Mouse (Mus musculus): ENCODE results near the gene Midn.
A peak's percentile ranks its signal among the peaks of the same experiment; 100 is the strongest.

Gene Midn

GRCm38 (mm10) chr10:80189999-80190398 is 41.9 kb downstream of the Midn start:
- DNase-seq (ENCODE audit: extremely low spot score, low read depth, low spot score): no peak

- no peak for DNase-seq (ENCODE audit: extremely low spot score, low read depth, low spot score)
Observed at GRCm38 (mm10) chr10:80190491-80191051, 42.5 kb downstream of the Midn start.

DNA sequence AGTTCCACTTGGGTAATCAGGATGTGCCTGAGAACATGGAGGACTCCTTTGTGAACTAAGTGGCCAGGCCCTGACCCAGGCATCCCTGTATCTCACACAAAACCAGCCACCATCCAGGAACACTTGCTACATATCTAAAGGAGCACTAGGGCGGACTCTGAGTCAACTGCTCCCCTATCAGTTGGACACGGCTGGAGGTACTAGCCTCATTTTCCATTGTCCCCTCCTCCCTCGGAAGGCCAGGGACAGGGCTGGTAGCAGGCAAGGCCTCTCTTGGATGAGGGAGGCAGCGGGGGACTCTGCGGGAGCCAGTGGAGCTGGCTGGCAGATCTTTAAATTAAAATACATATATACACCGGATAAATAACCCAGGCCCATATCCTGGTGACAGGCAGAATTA is 45.9 kb downstream of the Midn start:
- no peak for DNase-seq (ENCODE audit: extremely low spot score, low read depth, low spot score)

- no peak for DNase-seq (ENCODE audit: extremely low spot score, low read depth, low spot score)
Observed at GRCm38 (mm10) chr10:80194441-80194840, 46.4 kb downstream of the Midn start.

- no peak for DNase-seq (ENCODE audit: extremely low spot score, low read depth, low spot score)
Observed at GRCm38 (mm10) chr10:80196167-80196566, 48.1 kb downstream of the Midn start.

GRCm38 (mm10) chr10:80196778-80197581 is 48.9 kb downstream of the Midn start:
- no peak for DNase-seq (ENCODE audit: extremely low spot score, low read depth, low spot score)

DNA sequence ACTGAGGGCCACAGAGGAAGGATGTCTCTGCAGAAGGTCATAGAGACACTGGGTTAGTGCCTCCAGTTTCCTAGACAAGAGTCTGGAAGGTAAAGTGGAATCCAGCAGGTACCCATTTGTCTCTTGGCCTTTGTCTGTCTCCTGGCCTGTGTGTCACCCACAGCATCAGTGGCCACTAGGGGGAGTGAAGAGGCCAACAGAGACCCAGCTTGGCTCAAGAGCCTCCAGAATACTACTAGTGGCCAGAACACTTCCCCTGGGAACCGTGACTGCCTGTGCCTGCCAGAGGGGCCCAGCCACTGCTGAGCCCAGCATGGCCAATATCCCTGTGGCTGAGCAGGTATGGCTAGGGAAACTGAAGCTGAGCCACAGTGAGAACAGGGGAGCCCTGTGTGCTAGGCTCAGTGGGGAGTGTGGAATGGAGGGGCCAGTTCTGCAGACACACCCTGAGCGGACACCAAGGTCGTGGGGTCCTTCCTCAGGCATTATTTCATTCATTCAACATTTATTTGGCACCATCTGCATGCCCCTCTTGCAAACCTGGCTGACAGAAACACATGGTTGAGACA is 51.5 kb downstream of the Midn start:
- DNase-seq (ENCODE audit: extremely low spot score, low read depth, low spot score): peak; percentile 71

- DNase-seq (ENCODE audit: extremely low spot score, low read depth, low spot score): no peak
Observed at GRCm38 (mm10) chr10:80200485-80200884, 52.4 kb downstream of the Midn start.

DNA sequence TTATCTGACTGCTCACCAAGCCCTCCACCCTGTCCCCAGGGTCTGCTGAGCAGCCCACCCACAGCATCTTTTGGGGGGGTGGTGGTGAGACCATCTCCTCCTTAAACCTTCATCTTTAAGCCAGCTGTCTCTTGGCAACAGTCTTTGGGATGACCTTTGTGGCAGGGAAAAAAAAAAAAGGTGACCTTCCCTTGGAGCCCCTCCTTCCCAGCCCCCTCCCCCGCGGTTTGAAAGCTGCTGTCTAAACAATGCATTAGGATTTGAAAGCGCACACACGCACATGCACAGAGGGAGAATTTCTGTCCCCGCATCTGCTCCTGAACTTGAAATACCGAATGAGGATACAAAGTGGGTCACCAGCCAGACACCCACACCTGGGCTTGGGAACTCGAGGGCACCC is 56.0 kb downstream of the Midn start:
- DNase-seq (ENCODE audit: extremely low spot score, low read depth, low spot score): no peak

GRCm38 (mm10) chr10:80207201-80207600 is 59.1 kb downstream of the Midn start:
- no peak for DNase-seq (ENCODE audit: extremely low spot score, low read depth, low spot score)

GRCm38 (mm10) chr10:80207676-80208075 is 59.6 kb downstream of the Midn start:
- DNase-seq (ENCODE audit: extremely low spot score, low read depth, low spot score): no peak
